Mouse (Mus musculus): ENCODE results near the gene Wdr83. TPM values are rescaled to one million over a fixed set of nuclear protein-coding genes. Genes with fewer than 3 reads are reported as not detected.

Gene Wdr83
- polyA plus RNA-seq (2014; fragmentation: Illumina TruSeq; extraction: RNeasy Lipid Tissue Mini Kit (QIAGEN cat#74804); ENCODE audit: low read depth, low replicate concordance), result 42.4 TPM

DNA sequence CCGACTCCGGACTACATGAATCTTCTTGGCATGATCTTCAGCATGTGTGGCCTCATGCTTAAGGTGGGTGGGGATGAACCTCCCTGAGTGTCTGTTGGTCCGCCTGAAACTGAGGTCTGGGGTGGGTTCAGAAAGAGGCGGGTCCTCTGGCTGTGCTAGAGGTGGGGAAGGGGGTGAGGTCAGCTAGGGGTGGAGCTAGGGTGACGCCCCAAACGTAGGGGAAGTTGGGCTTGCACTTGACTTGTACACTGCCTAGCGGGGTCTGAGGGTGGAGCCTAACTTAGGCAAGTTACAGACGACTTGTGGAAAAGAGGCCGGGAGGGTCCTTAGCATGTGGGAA is at the start of gene Wdr83:
TSS of gene Wdr83 (minus strand) at position 91 of the 340 bp plus-strand sequence.

GRCm38 (mm10) chr8:85122995-85123394 is 41.9 kb upstream of the Wdr83 start, which contains the start of gene Zfp791:
Zfp791 (minus strand) TSS chr8:85123095.

DNA sequence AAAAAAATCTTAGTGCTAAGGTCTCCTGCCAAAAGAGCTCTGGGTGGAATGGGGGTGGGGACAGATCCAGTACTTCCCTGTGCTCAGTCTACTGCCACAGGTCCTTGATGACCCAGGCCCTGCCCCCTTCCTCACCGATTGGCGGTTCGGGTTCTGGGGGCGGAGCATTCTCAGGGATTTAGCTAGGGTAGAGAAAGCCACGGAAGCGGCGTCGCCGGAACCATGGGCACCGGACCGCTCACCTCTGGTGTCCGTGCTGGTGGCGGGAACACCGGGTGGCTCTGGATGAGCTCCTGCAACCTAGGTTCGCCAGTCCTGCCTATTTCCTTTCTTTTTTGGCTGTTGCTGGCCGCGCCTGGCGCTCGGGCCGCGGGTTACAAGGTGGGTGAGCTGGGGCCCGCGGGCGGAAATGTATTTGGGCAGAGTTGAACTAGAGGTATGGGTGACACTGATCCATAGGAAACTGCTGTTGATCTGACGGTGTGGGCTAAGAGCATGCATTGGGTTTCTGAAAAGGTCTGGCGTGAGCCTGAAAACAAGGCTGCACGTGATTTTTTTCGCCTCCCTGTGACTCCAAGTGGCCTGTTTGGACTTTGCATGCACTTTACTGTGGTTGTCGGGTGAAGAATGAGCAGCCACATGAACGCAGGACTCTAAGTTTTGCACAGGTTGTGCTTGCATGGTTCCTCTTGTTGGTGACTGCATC is 2.2 kb upstream of the Wdr83 start, which contains the start of gene Man2b1:
TSS of gene Man2b1 (plus strand) at position 163 of the 706 bp plus-strand sequence.

DNA sequence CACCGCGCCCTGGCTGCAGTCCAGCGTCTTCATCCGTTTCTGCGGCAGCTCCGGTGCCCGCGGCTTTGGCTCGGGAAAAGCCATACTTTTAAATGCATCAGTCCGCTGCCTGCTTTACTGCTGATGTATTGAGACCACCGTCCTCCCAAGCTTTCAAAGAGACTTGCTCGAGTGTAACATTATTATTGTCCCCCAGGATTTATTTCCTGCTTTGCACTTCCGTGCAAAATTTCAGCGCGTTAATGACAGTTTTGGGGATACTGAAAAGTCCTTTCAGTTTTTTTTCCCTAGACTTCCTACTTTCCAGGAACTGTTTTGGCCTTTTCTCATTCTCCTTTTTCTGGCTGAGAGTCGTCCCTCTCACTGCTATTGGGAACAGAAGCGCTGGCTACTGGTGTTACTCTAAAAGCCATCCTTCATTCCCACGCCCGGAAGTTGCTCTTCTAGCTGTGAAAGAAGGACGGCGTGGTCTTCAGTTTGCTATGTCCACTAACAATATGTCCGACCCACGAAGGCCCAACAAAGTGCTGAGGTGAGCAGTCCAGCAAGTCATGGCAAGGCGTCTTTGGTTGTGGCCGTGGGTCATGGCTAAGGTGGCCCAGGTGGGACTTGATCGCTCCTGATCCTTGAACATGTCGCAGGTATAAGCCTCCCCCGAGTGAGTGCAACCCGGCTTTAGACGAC is 432 bp downstream of the Wdr83 start, which contains the start of gene Wdr83os:
TSS of gene Wdr83os (plus strand) at position 209 of the 684 bp plus-strand sequence.

DNA sequence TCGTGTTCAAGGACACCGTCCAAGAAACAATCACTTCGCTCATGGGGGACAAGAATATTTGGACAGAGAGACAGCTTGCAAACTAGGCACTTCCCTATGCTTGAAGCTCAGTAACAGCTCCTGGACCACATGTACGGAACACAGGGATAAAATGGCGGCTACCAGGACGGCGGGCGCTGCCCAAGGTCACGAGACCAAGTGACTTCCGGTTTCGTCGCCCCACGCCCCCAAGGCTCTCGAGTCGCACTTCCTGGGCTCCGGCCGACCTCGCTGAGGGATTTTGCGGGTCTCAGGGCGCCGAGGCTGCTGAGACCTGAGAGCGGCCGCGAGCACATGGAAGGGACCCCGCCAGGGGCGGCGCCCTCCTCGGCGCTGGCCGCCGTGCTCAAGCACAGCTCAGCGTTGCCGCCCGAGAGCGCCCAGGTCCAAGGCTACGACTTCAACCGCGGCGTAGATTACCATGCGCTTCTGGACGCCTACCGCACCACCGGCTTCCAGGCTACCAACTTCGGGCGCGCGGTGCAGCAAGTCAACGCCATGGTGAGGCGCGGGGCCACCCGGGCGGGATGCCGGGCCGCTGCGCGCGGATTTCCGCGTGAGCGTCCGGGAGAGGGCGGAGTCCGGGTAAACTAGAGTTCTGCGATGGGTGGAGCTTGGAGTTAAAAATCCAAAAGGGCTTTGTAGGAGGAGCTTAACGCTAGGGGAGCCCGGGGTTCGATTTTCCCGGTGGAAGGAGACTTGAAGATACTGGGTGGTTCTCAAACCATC is 9.4 kb downstream of the Wdr83 start, which contains the start of gene Dhps:
TSS of gene Dhps (plus strand) at position 244 of the 768 bp plus-strand sequence.

DNA sequence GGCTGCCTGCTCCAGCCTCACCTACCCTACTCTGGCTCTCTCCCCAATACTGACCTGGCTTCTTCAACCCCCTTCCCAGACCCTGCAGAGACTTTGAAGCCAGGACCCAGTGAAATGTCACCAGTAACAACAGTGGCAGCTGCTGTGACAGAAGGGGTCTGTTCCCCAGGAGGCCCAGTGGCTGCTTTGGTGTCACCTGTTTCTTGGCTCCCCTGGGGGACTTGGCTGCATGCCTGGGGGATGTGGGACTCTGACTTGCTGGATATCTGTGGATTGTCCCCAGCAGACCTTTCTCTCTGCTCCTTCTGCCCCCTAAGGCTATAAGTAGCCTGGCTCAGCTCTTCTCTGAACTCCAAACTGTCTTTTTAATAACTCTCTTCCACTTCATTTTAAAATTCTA is 13.1 kb downstream of the Wdr83 start, which contains the start of gene Gm5741:
TSS of gene Gm5741 (minus strand) at position 1 of the 400 bp plus-strand sequence.

GRCm38 (mm10) chr8:85059879-85060616 is 21.1 kb downstream of the Wdr83 start, which contains the start of gene Fbxw9:
Fbxw9 (plus strand) TSS chr8:85060055.

GRCm38 (mm10) chr8:85036718-85037365 is 44.3 kb downstream of the Wdr83 start, which contains the start of gene Tnpo2:
Tnpo2 (plus strand) TSS chr8:85036915.

DNA sequence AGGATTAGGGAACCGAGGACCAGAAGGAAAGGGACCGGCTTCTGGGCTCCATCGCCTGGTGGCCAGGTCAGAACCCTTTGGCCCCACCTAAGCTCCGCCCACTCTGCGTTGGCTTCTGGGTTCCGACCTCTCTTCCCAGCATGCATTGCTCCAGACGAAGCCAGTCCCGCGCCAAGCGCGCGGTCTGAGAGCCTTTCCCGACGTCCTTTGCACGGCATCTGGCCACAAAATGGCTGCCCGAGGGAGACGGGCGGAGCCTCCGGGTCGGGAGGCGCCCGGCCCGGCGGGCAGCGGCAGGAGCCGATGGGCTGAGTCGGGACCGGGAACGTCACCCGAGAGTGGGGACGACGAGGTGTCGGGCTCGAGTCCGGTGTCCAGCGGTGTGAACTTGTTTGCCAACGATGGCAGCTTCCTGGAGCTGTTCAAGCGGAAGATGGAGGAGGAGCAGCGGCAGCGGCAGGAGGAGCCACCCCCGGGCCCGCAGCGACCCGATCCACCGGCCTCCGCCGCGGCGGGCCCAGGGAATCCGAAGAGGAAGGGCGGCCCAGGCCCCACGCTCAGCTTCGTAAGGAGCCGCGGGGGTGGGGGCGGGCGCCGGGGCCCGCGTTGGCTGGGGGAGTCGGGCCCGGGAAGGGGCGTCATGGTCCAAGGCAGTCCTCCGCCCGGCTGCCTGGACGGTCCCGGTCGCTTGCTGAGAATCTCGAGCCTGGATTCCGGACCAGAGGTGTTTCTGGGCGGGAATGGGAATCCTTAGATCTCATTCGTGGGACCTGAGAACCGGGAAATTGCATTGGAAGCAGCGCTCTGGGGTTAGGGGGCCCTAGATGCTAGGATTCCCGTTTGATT is 54.2 kb downstream of the Wdr83 start, which contains the start of gene Trir:
TSS of gene Trir (plus strand) at position 154 of the 846 bp plus-strand sequence.

DNA sequence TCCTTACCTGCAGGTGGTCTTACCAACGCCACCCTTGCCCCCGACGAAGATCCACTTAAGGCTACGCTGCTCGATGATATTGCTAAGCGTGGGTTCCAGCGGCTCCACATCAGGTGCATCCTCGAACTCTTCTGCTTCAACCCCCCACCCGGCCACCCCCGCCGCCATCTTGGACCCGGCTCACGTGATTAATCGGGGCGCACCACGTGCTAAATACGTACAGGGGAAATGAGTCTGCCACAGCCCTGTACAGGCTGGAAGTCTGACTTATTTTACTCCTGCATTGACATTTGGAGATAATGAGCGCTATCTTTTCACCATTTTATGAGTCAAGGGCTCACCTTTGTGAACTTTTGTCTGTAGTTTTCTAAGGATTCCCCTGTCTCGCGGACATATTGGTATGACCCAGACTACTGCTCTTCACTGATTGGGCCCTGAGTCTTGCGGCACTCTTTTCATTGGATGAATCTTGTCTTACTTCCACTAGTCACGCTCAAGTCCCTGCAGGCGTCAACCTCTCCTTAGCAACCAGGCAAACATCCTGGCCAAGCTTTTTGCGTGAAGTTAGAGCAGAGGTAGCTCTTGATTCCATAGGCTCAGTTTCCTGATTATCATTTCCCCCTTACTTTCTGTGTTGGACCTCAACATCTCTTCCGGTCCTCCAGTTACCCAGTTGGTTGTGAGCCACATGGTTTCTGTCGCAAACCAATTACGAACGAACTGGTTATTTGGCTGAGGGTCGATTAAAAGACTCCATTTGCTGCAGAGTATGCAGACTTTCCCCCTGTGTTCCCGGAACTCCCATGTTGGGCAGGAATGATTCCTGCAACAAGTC is 55.8 kb downstream of the Wdr83 start, which contains the start of gene Asna1:
TSS of gene Asna1 (minus strand) at position 184 of the 835 bp plus-strand sequence.

Other genes with a start within 250 kb of the Wdr83 start
- 28.8 TPM for gene Gadd45gip1, start 249.8 kb downstream of the Wdr83 start, polyA plus RNA-seq (2014; fragmentation: Illumina TruSeq; extraction: RNeasy Lipid Tissue Mini Kit (QIAGEN cat#74804); ENCODE audit: low read depth, low replicate concordance)
- 101 TPM for gene Rad23a, start 240.6 kb downstream of the Wdr83 start, polyA plus RNA-seq (2014; fragmentation: Illumina TruSeq; extraction: RNeasy Lipid Tissue Mini Kit (QIAGEN cat#74804); ENCODE audit: low read depth, low replicate concordance)
- 330 TPM for gene Calr, start 234.4 kb downstream of the Wdr83 start, polyA plus RNA-seq (2014; fragmentation: Illumina TruSeq; extraction: RNeasy Lipid Tissue Mini Kit (QIAGEN cat#74804); ENCODE audit: low read depth, low replicate concordance)
- 26.7 TPM for gene Farsa, start 224.3 kb downstream of the Wdr83 start, polyA plus RNA-seq (2014; fragmentation: Illumina TruSeq; extraction: RNeasy Lipid Tissue Mini Kit (QIAGEN cat#74804); ENCODE audit: low read depth, low replicate concordance)
- gene Syce2, start 209.2 kb downstream of the Wdr83 start, polyA plus RNA-seq (2014; fragmentation: Illumina TruSeq; extraction: RNeasy Lipid Tissue Mini Kit (QIAGEN cat#74804); ENCODE audit: low read depth, low replicate concordance), result 0.92 TPM
- 84.6 TPM for gene Gcdh, start 187.4 kb downstream of the Wdr83 start, polyA plus RNA-seq (2014; fragmentation: Illumina TruSeq; extraction: RNeasy Lipid Tissue Mini Kit (QIAGEN cat#74804); ENCODE audit: low read depth, low replicate concordance)
- gene Klf1, start 179.4 kb downstream of the Wdr83 start, polyA plus RNA-seq (2014; fragmentation: Illumina TruSeq; extraction: RNeasy Lipid Tissue Mini Kit (QIAGEN cat#74804); ENCODE audit: low read depth, low replicate concordance), result 0.29 TPM
- gene Dnase2a, start 172.7 kb downstream of the Wdr83 start, polyA plus RNA-seq (2014; fragmentation: Illumina TruSeq; extraction: RNeasy Lipid Tissue Mini Kit (QIAGEN cat#74804); ENCODE audit: low read depth, low replicate concordance), result 9.4 TPM
- 0.13 TPM for gene Mast1, start 143.9 kb downstream of the Wdr83 start, polyA plus RNA-seq (2014; fragmentation: Illumina TruSeq; extraction: RNeasy Lipid Tissue Mini Kit (QIAGEN cat#74804); ENCODE audit: low read depth, low replicate concordance)
- gene Rtbdn, start 134.3 kb downstream of the Wdr83 start, polyA plus RNA-seq (2014; fragmentation: Illumina TruSeq; extraction: RNeasy Lipid Tissue Mini Kit (QIAGEN cat#74804); ENCODE audit: low read depth, low replicate concordance), result not detected
- gene Gm49661, start 111.9 kb downstream of the Wdr83 start, polyA plus RNA-seq (2014; fragmentation: Illumina TruSeq; extraction: RNeasy Lipid Tissue Mini Kit (QIAGEN cat#74804); ENCODE audit: low read depth, low replicate concordance), result not detected
- 451 TPM for gene Prdx2, start 111.7 kb downstream of the Wdr83 start, polyA plus RNA-seq (2014; fragmentation: Illumina TruSeq; extraction: RNeasy Lipid Tissue Mini Kit (QIAGEN cat#74804); ENCODE audit: low read depth, low replicate concordance)
- 30.6 TPM for gene Rnaseh2a, start 111.5 kb downstream of the Wdr83 start, polyA plus RNA-seq (2014; fragmentation: Illumina TruSeq; extraction: RNeasy Lipid Tissue Mini Kit (QIAGEN cat#74804); ENCODE audit: low read depth, low replicate concordance)
- 16.7 TPM for gene Junb, start 102.6 kb downstream of the Wdr83 start, polyA plus RNA-seq (2014; fragmentation: Illumina TruSeq; extraction: RNeasy Lipid Tissue Mini Kit (QIAGEN cat#74804); ENCODE audit: low read depth, low replicate concordance)
- 3.5 TPM for gene Hook2, start 90.7 kb downstream of the Wdr83 start, polyA plus RNA-seq (2014; fragmentation: Illumina TruSeq; extraction: RNeasy Lipid Tissue Mini Kit (QIAGEN cat#74804); ENCODE audit: low read depth, low replicate concordance)
- gene Best2, start 66.8 kb downstream of the Wdr83 start, polyA plus RNA-seq (2014; fragmentation: Illumina TruSeq; extraction: RNeasy Lipid Tissue Mini Kit (QIAGEN cat#74804); ENCODE audit: low read depth, low replicate concordance), result not detected
- 85.3 TPM for gene Asna1, start 56.0 kb downstream of the Wdr83 start, polyA plus RNA-seq (2014; fragmentation: Illumina TruSeq; extraction: RNeasy Lipid Tissue Mini Kit (QIAGEN cat#74804); ENCODE audit: low read depth, low replicate concordance)
- 63.4 TPM for gene Trir, start 54.5 kb downstream of the Wdr83 start, polyA plus RNA-seq (2014; fragmentation: Illumina TruSeq; extraction: RNeasy Lipid Tissue Mini Kit (QIAGEN cat#74804); ENCODE audit: low read depth, low replicate concordance)
- gene Tnpo2, start 44.4 kb downstream of the Wdr83 start, polyA plus RNA-seq (2014; fragmentation: Illumina TruSeq; extraction: RNeasy Lipid Tissue Mini Kit (QIAGEN cat#74804); ENCODE audit: low read depth, low replicate concordance), result 18.9 TPM
- gene Fbxw9, start 21.3 kb downstream of the Wdr83 start, polyA plus RNA-seq (2014; fragmentation: Illumina TruSeq; extraction: RNeasy Lipid Tissue Mini Kit (QIAGEN cat#74804); ENCODE audit: low read depth, low replicate concordance), result 4.0 TPM
- not detected for gene Gm5741, start 13.3 kb downstream of the Wdr83 start, polyA plus RNA-seq (2014; fragmentation: Illumina TruSeq; extraction: RNeasy Lipid Tissue Mini Kit (QIAGEN cat#74804); ENCODE audit: low read depth, low replicate concordance)
- 30.4 TPM for gene Dhps, start 9.5 kb downstream of the Wdr83 start, polyA plus RNA-seq (2014; fragmentation: Illumina TruSeq; extraction: RNeasy Lipid Tissue Mini Kit (QIAGEN cat#74804); ENCODE audit: low read depth, low replicate concordance)
- 54.9 TPM for gene Wdr83os, start 566 bp downstream of the Wdr83 start, polyA plus RNA-seq (2014; fragmentation: Illumina TruSeq; extraction: RNeasy Lipid Tissue Mini Kit (QIAGEN cat#74804); ENCODE audit: low read depth, low replicate concordance)
- 28.3 TPM for gene Man2b1, start 2.0 kb upstream of the Wdr83 start, polyA plus RNA-seq (2014; fragmentation: Illumina TruSeq; extraction: RNeasy Lipid Tissue Mini Kit (QIAGEN cat#74804); ENCODE audit: low read depth, low replicate concordance)
- 2.2 TPM for gene Zfp791, start 41.8 kb upstream of the Wdr83 start, polyA plus RNA-seq (2014; fragmentation: Illumina TruSeq; extraction: RNeasy Lipid Tissue Mini Kit (QIAGEN cat#74804); ENCODE audit: low read depth, low replicate concordance)
- gene Cks1brt, start 70.6 kb upstream of the Wdr83 start, polyA plus RNA-seq (2014; fragmentation: Illumina TruSeq; extraction: RNeasy Lipid Tissue Mini Kit (QIAGEN cat#74804); ENCODE audit: low read depth, low replicate concordance), result not detected
- gene Olfr371, start 144.7 kb upstream of the Wdr83 start, polyA plus RNA-seq (2014; fragmentation: Illumina TruSeq; extraction: RNeasy Lipid Tissue Mini Kit (QIAGEN cat#74804); ENCODE audit: low read depth, low replicate concordance), result not detected
- gene Orc6, start 218.3 kb upstream of the Wdr83 start, polyA plus RNA-seq (2014; fragmentation: Illumina TruSeq; extraction: RNeasy Lipid Tissue Mini Kit (QIAGEN cat#74804); ENCODE audit: low read depth, low replicate concordance), result 13.2 TPM
- gene Vps35, start 218.5 kb upstream of the Wdr83 start, polyA plus RNA-seq (2014; fragmentation: Illumina TruSeq; extraction: RNeasy Lipid Tissue Mini Kit (QIAGEN cat#74804); ENCODE audit: low read depth, low replicate concordance), result 77.9 TPM

Measured in heart, adult 10 weeks (tissue).